Mouse (Mus musculus): ENCODE results near the gene Lrrc9. TPM values are rescaled to one million over a fixed set of nuclear protein-coding genes. Genes with fewer than 3 reads are reported as not detected.

The Lrrc9 gene
- polyA plus RNA-seq (2015; fragmentation: Illumina TruSeq; extraction: RNeasy Lipid Tissue Mini Kit (QIAGEN cat#74804); ENCODE audit: low read depth, low replicate concordance), result 1.7 TPM

DNA sequence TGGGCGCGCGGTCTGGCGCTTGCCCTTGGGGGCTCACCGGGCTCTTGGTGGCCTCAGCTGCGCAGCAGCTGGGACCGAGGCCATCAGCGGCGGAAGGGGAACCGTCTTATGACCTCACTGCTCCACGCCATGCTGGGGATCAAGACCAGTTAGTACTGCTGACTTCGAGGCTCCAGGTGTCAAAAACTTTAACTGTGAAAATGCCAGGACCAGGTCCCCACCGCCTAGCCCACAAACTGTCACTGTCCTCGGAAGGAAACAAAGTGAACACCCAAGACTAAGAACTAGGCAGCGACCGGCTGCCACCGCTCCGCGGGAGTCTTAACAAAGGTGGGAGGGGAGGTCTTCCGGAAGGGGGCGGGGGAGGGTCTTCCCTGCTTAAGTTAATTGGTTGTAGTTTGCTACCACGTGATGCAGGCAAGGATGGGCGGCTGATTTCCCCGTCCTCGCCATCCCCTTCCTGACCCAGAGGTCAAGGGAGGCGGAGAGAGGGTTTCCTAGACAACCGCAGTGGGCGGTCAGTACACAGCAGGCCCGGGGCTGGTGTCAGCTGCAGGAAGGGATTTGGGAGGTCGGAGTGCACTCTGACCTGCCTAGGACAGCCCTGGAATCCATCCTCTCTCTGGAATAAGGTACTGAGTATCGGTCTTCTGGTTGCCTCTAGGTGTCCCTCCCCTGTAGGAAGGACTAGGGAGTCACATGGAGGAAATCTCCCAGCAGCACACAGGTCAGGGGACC is at the start of gene Lrrc9:
Gene Lrrc9 (plus strand): TSS at position 28 of the 738 bp plus-strand sequence.

DNA sequence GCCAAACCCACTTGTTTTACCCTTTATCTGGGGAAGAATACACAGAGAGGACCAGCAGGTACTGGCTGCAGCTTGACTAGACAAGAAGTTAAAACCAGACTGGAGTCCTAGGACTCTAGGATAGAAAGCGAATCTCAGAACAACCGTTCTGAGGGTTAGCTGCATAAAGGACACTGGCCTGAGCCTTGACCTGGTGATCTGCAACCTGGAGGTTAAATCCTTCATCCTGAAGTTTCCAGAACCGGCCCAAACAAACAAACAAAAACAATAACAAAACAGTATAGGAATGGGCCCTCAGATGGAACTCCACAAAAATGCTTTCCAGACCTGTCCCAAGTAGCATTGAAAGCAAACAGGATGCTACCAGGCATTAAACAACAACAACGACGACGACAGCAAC is 32.7 kb upstream of the Lrrc9 start, which contains the start of gene Rtn1:
Gene Rtn1 (minus strand): TSS at position 101 of the 400 bp plus-strand sequence.

GRCm38 (mm10) chr12:72536021-72536597 is 94.4 kb downstream of the Lrrc9 start, which contains the start of gene Pcnx4:
Gene Pcnx4, plus strand, starts transcription at chr12:72536383.

Other genes with a start within 250 kb of the Lrrc9 start
- 1,314 TPM for gene Rtn1, start 32.8 kb upstream of the Lrrc9 start, polyA plus RNA-seq (2015; fragmentation: Illumina TruSeq; extraction: RNeasy Lipid Tissue Mini Kit (QIAGEN cat#74804); ENCODE audit: low read depth, low replicate concordance)
- 23.5 TPM for gene Pcnx4, start 94.5 kb downstream of the Lrrc9 start, polyA plus RNA-seq (2015; fragmentation: Illumina TruSeq; extraction: RNeasy Lipid Tissue Mini Kit (QIAGEN cat#74804); ENCODE audit: low read depth, low replicate concordance)
- not detected for gene Gm4756, start 207.8 kb downstream of the Lrrc9 start, polyA plus RNA-seq (2015; fragmentation: Illumina TruSeq; extraction: RNeasy Lipid Tissue Mini Kit (QIAGEN cat#74804); ENCODE audit: low read depth, low replicate concordance)
- 47.6 TPM for gene Dhrs7, start 223.0 kb downstream of the Lrrc9 start, polyA plus RNA-seq (2015; fragmentation: Illumina TruSeq; extraction: RNeasy Lipid Tissue Mini Kit (QIAGEN cat#74804); ENCODE audit: low read depth, low replicate concordance)

Data from brain, adult 10 weeks (tissue).